ENCODE assay signal across 28 mouse cellular contexts in genomic region chr11:62194217-62194616, GRCm38 (mm10).
"Had no signal": no experiment of that assay in that cellular context is flagged by ENCODE, and none has a peak within 500 bp of the region (broad histone marks: within the 10 kb centered on the region; RNA-seq: fewer than 3 reads in every experiment).

No protein-coding gene starts in this region.

- H3K4me3 ChIP-seq: embryonic facial prominence, embryonic 10.5 days; embryonic facial prominence, embryonic 12.5 days; embryonic facial prominence, embryonic 13.5 days; embryonic facial prominence, embryonic 15.5 days; erythroblast, embryonic 14.5 days; forebrain, embryonic 10.5 days; forebrain, embryonic 12.5 days; forebrain, embryonic 13.5 days; forebrain, embryonic 15.5 days; gastrocnemius, adult 2 months; heart, adult 2 months had no signal

- ATAC-seq: forebrain, embryonic 13.5 days; forebrain, embryonic 14.5 days; forebrain, embryonic 15.5 days; forebrain, embryonic 16.5 days; forebrain, postnatal 0 days had no signal

- H3K4me2 ChIP-seq: embryonic facial prominence, embryonic 12.5 days; embryonic facial prominence, embryonic 13.5 days; embryonic facial prominence, embryonic 15.5 days; forebrain, embryonic 12.5 days; forebrain, embryonic 13.5 days; forebrain, embryonic 15.5 days had no signal

- H3K9ac ChIP-seq: embryonic facial prominence, embryonic 12.5 days; embryonic facial prominence, embryonic 13.5 days; embryonic facial prominence, embryonic 15.5 days; forebrain, embryonic 12.5 days; forebrain, embryonic 13.5 days; forebrain, embryonic 15.5 days; forebrain, postnatal 0 days had no signal

- H3K36me3 ChIP-seq: embryonic facial prominence, embryonic 12.5 days; embryonic facial prominence, embryonic 13.5 days; embryonic facial prominence, embryonic 15.5 days; forebrain, embryonic 10.5 days; forebrain, embryonic 12.5 days; forebrain, embryonic 15.5 days had no signal

- H3K4me1 ChIP-seq: embryonic facial prominence, embryonic 10.5 days; embryonic facial prominence, embryonic 12.5 days; embryonic facial prominence, embryonic 13.5 days; embryonic facial prominence, embryonic 15.5 days; forebrain, embryonic 10.5 days; forebrain, embryonic 12.5 days had no signal

- H3K27ac ChIP-seq: embryonic facial prominence, embryonic 10.5 days; embryonic facial prominence, embryonic 12.5 days; embryonic facial prominence, embryonic 13.5 days; embryonic facial prominence, embryonic 15.5 days; forebrain, embryonic 10.5 days; forebrain, embryonic 12.5 days; forebrain, embryonic 13.5 days; forebrain, embryonic 15.5 days; gastrocnemius, adult 2 months; heart, adult 2 months had no signal

- DNase-seq: cerebellum, adult 2 months; cerebellum, adult 8-10 months; cerebellum, adult 9-10 months; cerebellum, adult 9-11 months; cerebellum, postnatal 10 days; cerebellum, postnatal 14 days; cerebellum, postnatal 25 days; cerebellum, postnatal 36 days; embryo, embryonic 11 days; forebrain, postnatal 0 days; gastrocnemius, adult 2 months; gastrocnemius, postnatal 10 days; gastrocnemius, postnatal 14 days; gastrocnemius, postnatal 25 days; gastrocnemius, postnatal 36 days; heart, adult 18-20 months; heart, adult 2 months had no signal

- H3K9me3 ChIP-seq: embryonic facial prominence, embryonic 12.5 days; embryonic facial prominence, embryonic 13.5 days; embryonic facial prominence, embryonic 15.5 days; forebrain, embryonic 12.5 days; forebrain, embryonic 13.5 days; forebrain, embryonic 15.5 days had no signal

- H3K27me3 ChIP-seq: embryonic facial prominence, embryonic 12.5 days; embryonic facial prominence, embryonic 13.5 days; embryonic facial prominence, embryonic 15.5 days; forebrain, embryonic 12.5 days; forebrain, embryonic 13.5 days; forebrain, embryonic 15.5 days had no signal
